Mouse (Mus musculus) monocyte, adult 5-6 weeks (primary cell): ENCODE results near the gene Cntnap4. TPM values are rescaled to one million over a fixed set of nuclear protein-coding genes. Genes with fewer than 3 reads are reported as not detected.

ENCODE experiments used
- ATAC-seq: fragments of 153-309, 156-312 bp; replicated peaks from 2 replicates; pipeline ENCODE4 v1.8.0; 2017; ENCODE audit warnings: mild to moderate bottlenecking; ENCODE audit not compliant: low TSS enrichment, insufficient number of reproducible peaks, severe bottlenecking, poor library complexity, low FRiP score
- total RNA-seq: library from RNA; stranded (forward); fragments of 200-1000, 200-491, 200-594 nt; gene quantifications from 3 replicates; pipeline ENCODE4 v1.2.3, GENCODE M21; 2017

Gene Cntnap4
- total RNA-seq, 1 experiment from 2014 or later, result not detected

DNA sequence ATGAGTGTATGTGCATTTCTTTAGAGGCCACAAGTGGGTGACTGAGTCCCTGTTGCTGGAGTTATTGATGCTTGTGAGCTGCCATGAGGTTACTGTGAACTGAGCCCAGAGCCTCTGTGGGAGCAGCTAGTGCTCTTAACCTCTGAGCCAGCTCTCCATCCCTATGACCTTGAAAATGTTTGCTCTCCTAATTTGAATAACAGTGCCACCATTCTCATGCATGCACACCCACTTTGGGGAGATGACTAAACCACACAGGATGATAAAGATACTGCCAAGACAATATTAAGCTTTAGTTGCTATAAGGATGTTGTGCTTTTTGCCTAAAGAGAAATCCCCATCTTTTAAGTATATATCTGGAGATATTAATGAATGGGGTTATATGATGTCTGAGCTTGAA, 125.9 kb downstream of the Cntnap4 start:
- no peak for ATAC-seq

DNA sequence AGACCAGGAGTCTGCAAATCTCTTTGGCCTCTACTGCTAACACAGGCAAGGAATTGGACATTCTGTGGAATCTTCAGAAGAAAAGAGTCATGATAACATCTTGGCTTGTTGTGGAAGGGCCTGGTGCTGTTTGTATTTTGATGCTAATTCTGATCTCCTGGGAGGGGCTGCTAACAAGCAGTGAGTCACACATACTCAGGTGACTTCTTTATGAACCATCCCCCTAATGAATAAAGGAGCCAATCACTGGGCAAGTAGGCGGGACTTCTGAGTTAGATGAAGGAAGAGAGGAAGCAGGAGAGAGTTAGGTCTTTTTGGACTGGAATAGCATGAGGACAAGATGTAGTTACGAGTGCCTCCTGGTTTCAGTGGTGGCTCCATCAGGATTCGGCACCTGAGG, 128.3 kb downstream of the Cntnap4 start:
- no peak for ATAC-seq

DNA sequence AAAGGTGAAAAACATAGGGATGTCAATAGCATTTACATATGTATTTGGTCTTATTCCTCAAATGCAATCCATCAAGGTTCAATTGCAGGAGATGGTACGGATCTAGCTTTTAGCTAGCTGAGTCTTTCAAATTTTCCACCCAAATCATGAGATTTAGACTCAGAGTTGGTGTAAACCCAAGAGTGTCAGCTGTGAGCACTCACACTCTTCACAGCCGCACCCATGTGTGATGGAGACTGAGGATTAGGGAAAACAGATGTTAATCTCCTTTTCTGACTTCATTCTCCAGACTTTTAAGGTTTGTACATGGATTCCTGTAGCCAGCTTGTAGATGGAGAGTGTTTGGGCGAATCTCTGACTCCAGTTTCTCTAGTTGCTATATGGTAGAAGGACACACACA, 147.1 kb downstream of the Cntnap4 start:
- no peak for ATAC-seq

DNA sequence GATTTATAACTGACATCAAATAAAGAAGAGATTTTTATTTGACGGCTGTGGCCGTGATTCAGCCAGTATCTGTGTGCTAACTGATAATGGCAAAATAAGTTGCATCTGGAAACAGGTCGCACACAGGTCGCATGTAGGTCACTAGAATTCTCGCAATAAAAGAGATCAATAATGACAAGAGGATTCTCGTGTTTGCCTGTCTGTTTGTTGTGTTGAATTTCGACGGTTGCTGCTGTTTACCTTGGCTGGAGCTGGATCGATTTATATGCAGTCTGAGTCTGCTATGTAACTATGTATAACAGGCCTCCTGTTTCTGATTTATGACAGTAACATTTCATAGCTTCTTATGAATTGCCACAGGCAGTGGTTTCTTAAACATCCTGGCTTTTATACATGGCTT, 155.1 kb downstream of the Cntnap4 start:
- ATAC-seq, result no peak

DNA sequence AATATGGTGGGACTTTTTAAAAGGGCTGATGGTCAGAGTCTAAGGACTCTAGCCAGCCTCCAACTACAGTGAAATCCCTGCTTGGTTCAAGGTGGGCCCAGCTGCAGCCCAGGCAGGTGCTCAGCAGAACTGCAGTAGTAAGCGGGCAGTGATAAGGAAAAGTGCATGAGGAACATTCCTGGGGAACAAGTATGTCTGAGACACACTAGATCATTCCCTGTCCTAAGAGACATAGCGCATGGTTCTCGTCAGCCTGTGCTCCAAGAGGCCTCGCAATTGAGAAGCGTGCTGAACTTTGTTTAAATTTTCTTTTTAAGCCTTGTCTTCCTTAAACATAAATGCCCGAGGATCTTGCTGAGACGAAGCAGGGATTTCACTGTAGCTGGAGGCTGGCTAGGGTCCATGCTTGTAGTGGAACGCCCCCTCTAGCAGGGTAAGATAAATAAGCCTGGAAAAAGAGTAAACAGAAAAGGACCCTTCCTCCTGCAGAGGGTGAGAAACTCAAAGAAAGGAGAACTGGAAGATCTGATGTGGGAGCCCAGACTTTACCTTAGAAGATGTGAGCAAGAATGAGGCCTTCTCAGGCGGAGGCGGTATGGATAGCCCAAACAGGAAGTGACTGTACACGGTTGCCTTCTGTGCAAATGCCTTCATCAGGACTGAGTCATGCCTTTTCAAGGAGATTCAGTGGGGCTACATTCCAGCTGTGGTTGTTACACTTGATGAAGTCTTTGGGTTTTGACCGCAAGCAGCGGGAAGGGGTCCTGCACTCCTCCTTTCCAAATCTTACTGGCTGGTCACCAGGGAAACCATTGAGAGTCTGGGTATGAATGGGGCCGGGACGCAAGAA, 161.0 kb downstream of the Cntnap4 start:
- ATAC-seq, result no peak

DNA sequence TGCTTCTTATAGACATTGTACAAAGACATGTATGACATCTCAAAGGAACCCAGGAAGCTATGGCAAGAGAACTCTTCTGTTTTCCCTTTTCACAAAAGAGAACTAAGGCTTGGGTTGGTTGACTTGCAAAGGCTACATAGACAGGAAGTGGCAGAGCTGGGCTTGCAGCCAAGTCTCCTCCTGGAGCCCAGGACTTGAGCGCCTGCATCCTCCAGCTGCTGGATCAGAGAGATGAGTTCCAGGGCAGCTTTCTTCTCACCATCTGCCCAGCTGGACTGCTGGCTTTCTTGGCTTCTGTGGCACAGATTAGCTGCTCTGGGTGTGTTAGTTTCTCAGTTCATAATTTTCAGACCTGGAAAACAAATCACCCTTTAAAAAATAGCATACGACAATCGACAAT, 165.7 kb downstream of the Cntnap4 start:
- ATAC-seq, result no peak

DNA sequence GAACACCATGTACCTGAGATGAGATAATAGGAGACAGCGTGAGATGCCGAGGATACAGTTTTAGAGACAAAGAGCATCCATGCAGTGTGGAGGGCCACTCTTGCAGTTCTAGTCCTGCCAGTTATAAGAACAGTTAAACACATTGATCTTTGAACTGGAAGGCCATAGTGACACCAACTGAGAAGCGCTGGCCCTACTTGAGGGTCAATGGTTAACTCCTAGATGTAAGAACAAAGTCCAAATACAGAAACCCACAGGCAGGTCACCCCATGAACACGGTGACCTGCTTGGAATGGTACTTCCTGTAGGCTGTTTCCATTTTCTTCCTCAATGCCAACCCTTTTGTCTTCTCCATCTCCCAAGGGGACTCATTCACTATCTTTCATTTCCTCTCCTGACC, 173.5 kb downstream of the Cntnap4 start:
- no peak for ATAC-seq

DNA sequence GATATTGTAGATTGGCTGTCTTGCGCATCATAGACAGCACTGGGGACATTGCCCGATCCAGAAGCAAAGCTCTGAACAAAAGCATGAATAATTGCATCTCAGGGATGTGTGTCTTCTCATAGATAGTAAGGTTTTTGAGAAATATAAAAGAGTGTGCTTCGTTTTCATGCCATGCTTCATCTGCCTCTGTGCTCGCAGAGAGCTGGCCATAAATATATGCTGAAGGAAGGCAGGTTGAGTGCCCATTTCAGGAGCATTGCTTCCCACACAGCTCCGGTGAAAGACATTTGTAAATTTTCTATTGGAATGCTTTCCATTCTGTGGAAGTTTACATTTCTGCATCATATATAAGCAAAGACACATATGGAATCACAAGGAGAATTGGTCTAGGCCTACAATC, 177.5 kb downstream of the Cntnap4 start:
- no peak for ATAC-seq

DNA sequence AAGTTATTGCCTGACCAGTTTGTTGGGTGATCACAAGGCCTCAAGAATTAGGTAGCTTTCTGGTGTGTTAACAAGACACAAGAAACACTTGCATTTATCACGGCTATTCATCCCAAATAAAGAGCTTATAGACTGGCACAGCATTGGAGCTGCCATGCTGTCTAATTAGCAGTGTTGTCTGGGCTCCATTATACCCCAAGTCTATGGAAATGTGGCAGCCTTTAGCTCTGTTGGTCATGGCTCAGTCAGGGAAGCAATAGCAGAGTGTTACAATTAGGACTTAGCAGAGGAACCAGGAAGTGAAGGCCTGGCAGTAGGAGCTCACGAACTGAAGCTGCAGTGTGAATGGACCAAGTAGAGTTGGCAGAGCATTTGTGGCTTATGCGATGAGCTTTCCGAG, 185.3 kb downstream of the Cntnap4 start:
- ATAC-seq, result no peak

DNA sequence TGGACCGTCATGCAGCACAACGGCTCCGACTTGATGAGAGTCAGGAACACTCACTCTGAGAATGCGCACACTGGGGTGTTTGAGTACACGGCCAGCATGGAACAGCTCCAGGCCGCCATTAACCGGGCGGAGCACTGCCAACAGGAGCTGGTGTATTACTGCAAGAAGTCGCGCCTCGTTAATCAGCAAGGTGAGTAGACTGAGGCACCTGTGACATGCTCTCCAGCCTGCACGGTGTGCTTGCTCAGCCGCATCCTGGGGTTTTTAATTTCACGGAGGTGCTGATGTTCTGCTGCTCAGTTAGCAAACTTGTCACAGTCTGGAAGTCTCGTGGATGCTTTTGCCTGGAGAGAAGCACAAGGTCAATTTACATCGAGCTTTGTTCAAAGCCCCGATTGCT, 233.2 kb downstream of the Cntnap4 start:
- ATAC-seq, result no peak

DNA sequence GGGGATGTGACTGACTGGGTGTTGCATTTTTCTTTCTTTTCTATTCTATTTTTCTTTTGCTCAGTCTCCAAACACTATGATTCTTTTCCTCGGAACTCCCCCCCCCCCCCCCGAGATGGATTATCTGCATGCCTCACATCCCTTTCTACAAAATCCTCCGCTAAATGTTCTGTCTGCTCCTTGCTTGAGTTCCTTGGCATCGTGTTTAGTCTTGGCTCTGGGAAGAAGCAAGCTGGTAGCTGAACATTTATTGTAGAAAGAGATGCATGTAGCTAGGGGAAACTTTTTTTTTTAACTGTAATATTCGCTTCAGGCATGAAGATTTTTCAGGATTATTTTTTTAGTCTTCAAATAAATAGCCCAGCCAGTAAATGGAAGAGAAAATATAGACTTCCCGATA, 239.5 kb downstream of the Cntnap4 start:
- ATAC-seq, result no peak

DNA sequence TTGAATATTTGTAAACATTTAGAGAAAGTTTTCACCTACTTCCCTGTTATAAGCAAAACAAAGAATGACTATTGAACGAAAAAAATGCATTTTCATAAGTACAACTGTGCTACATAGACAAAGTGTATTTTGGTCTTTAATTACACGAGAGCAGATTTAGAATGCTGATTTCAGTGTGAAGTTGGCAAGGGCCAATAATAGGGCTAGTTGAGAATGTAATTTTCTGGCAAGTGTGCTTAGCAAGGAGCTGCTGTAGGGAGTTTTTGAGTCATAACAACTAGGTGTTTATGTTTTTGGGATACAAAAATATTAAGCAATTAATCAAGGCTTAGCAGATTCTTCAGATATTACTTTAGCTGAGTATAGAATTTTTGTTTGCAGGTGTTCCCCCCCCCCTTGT, 271.2 kb downstream of the Cntnap4 start:
- ATAC-seq, result no peak

DNA sequence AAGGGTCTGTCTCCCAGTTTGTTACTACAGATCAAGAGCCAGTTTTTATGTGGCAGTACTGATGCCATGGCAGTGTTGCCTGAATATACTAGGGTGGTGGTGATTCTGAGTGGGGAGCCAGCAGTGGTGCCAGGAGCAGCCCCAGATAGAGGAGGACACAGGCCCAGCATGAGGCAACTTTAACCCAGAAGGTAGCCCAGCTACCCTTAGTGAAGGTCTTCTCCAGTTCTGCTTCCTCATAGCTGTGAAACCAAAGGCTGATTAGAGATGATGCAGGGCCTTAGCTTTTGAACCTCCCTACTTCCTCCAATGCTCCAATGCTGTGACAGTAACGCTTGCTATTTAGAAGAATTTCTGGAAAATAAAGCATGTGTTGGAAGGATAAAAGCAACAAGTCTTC, 279.7 kb downstream of the Cntnap4 start:
- ATAC-seq, result peak; percentile 83

DNA sequence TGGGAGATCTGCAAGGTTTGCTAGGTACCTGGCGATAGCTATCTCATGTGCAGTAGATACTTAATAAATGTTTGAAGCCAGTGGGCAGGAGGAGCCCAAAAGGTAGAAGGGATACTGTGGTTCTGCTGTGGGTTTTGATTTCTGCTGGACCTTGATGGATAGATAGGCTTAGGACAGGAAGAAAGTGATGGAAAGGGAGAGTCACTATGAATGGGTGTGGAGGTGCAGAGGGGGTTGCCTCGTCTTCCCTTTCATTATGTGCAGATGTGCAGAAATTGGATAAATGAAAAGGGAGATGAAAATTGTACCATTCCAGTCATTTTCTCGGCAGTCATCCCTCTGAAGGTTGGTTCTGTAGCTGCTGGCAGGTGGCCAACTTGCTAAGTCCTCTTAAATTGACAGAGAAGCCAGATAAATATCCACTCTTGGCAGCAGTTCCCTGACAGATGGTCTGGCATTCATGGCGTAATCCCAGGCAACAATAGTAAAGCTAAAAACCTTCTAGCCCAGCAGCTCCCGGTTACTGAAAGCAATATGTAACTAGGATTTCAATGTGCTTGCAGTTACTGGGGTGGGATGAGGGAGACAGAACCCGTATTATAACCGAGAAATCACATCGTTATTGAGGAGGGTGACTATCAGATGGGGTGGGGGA, 336.7 kb downstream of the Cntnap4 start:
- ATAC-seq, result no peak

DNA sequence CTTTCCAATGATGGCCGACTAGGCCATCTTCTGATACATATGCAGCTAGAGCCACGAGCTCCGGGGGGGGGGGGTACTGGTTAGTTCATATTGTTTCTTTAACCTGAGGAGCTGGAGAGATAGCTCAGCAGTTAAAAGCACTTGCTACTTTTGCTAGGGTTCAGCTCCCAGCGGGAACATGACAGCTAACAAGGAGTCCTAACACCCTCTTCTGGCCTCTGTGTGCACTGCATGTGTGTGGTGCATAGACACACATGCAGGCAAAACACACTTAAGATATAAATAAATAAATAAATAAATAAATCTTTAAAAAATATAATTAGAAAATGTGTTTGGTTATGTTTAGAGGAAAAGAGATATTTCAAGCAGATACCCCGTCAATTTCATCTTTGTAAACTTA, 339.7 kb downstream of the Cntnap4 start:
- ATAC-seq, result no peak

DNA sequence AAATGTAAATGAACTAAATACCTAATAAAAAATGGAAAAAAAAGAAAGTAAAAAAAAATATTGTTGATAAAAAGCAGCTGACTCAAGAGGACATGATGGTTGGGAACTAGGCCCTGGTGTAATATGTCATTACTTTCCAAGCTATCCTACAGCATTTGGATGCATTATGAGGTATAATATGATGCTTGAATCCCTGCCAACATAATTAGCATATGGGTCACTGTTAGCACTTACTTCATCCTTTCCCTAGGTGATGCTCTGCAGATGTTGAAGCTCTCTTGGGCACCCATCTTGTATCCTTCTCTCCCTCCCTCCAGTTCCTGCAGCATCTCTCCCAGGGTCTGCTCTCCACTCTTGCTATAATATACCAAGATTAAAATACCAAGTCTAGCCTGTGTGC, 341.6 kb downstream of the Cntnap4 start:
- ATAC-seq, result no peak

DNA sequence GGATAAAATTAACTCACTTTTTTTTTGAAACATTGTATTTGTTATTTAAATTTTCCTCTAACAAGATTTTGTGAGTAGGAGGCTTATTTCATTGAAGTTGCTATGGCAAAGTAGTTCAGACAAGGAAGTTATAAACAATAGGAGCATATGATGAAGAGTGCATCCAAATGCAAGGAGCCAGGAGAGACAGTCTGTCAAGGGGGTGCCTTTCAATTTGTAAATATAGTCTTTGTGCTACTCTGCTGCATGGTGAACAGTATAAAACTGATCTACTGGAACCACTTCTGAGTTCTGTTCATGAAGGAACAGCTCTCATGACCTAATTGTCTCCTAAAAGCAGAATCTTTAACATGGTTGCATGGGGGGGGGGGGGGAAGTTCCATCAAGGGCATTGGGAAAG, 352.3 kb downstream of the Cntnap4 start:
- ATAC-seq, result no peak

DNA sequence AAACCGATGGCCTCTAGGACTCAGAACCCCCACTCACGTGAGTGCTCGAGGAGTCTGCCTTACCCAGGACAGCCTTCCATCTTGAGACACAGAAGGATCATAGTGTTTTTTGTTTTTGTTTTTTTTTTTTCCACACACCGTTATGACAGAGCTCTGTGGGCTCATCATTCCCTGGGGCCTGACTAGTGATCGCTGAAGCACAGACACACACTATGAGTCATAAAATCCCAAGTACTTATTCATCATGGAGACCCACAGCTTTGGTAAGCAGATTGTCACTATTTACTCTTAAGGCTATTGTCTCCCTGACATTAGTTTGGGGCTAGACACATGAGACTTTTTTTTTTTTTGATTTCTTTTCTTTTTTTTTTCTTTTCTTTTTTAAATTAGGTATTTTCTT, 352.9 kb downstream of the Cntnap4 start:
- no peak for ATAC-seq
